Mouse (Mus musculus) colon, adult 2 months (tissue): Measurements from ENCODE around the gene Spata31d1a. TPM values are rescaled to one million over a fixed set of nuclear protein-coding genes. Genes with fewer than 3 reads are reported as not detected.

Source experiments
- polyA plus RNA-seq: library from polyadenylated mRNA; depleted of rRNA; stranded (reverse); fragments of >200 nt; gene quantifications from 2 replicates; pipeline ENCODE4 v1.2.3, GENCODE M21; 2012; rRNA removed

The Spata31d1a gene
- polyA plus RNA-seq, result not detected in 2 replicates

DNA sequence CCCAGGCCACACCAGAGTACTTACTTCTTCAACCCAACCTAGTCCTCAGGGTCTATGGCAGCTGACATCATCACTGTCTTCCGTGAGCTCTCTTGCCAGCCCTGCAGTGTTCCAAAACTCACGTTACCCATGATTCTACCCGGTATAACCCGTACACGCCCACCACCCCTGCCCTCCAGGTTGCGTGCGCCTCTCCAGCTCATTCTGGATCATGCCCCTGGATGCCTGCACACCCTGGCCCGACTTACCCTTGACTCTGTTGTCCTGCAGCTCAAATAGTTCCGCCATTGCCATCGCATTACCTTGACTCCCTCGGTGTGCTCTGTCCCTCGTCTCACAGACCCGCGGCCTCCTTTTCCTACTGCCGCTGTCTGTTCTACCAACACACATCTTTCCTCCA lies at the start of gene Spata31d1a:
Gene Spata31d1a (minus strand): TSS at position 101 of the 400 bp plus-strand sequence.

DNA sequence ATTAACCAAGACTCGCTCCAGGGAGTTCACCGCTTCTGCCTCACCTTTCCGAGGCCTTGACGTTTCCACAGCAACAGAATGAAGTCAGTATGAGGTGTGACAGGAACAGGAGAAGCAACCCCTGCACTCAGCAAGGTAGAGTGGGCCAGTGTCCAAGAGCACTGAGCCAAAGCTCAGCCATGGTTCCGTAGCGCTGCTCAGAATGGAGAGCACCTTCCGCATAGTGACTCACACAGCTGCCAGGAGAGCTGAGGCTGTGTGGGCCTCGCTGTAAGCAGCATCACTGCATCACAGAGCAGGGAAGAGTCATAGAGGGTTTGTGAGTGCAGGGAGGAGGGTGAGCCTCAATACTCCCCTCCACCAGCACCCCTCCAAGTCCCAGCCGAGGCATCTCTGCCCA lies 36.6 kb upstream of the Spata31d1a start, which contains the start of gene 1700014D04Rik:
Gene 1700014D04Rik (minus strand): TSS at position 42 of the 400 bp plus-strand sequence.

DNA sequence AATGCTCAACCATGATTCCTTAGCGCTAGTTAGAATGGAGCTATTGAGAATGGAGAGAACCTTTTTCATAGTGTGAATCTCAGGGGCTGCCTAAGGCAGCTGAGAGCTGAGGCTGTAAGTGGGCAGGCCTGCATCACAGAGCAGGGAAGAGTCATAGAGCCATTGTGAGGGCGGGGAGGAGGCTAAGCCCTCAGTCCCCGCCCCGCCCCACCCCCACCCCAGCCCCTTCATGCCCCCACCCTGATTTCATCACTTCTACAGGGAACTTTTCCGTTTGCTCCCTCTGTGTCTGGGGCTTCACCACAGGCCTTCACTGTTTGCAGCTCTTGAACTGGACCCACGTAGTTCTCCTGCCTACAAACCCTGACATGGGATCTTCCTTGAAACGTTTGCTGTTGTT lies 21.5 kb upstream of the Spata31d1a start, which contains the start of gene Spata31d1d:
Gene Spata31d1d (minus strand): TSS at position 101 of the 400 bp plus-strand sequence.

DNA sequence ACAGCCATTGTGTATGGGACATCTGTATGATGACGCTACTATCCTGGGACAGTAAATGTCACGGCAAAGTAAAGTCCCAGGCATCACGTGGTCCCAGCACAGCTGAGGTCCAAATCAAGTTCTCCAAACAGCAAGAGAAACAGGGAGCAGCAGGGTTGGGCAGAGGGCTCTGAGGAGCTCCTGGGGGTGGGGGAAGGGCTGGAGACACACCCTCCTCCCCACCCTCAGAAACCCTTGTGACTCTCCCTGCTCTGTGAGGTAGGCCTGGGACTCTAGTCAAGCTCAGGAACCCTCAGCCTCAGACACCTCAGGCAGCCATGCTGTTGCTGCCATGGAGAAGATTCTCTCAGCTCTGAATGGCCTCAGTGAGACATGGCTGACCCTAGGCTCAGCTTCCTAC lies 1.9 kb upstream of the Spata31d1a start, which contains the start of gene Spata31d1b:
Gene Spata31d1b (plus strand): TSS at position 301 of the 400 bp plus-strand sequence.

DNA sequence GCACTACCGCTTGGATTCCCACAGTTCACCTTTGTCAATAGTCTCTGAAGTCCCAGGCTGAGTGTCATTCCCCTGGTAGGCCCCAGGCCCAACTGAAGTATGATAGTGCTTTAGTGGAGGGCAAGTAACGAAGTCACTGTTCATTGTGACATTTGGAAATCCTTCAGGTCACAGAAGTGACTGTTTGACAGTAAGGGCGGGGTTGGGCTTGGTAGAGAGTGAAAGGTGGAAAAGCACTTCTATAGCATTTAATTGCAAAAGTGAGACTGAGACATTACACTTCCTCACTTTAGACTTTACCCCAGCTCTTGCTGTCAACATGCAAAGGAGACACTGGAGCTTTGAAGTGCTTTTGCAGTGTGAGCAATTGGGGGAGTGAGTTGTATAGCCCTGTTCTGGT lies 16.1 kb downstream of the Spata31d1a start, which contains the start of gene 4921517D22Rik:
Gene 4921517D22Rik (minus strand): TSS at position 101 of the 400 bp plus-strand sequence.

DNA sequence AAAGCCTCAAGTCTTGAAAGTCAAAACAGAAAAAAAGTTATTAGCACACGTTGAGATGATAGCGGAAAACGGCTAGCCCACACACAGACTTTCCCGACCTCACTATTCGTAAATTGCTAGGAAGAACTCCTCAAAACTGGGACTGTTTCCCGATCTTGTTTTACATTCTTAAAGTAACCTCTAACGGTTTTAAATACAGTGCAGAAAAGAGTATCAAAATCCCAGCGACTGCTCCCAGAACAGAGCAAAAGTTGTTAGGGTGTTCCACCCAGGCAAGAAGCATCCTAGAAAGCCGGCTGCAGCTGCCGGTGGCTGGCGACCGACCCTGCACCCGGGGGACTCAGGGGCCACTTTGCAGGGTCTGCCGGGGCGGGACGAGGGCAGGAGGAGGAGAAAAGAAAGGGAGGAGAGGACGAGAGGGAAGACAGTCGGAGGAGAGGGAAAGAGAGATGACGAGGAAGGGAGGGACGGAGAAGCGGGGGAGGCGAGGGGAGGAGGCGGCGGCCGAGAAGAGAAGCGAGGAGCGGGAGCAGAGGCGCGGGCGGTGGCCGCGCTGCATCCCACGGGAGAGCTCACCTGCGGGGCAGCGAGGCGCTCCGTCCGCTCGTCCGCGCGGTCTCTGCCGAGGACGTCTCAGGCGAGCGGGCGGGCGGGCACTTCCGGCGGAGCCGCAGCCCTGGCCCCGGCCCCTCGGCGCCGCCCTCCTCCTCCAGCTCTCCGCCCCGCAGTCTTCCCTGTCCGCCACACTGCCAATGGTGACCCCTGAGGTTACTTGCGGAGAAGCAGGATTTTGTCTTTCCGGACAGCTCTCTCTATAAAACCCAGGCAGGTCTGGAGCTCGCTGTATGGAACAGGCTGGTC lies 34.7 kb downstream of the Spata31d1a start, which contains the start of gene Golm1:
Gene Golm1 (minus strand): TSS at position 661 of the 861 bp plus-strand sequence.

Other genes with a start within 250 kb of the Spata31d1a start
- gene Agtpbp1, start 125.1 kb downstream of the Spata31d1a start, polyA plus RNA-seq, result 2.1 and 2.6 TPM in 2 replicates
- 28.1 and 32.8 TPM in 2 replicates for gene Naa35, start 125.1 kb downstream of the Spata31d1a start, polyA plus RNA-seq
- 129 and 147 TPM in 2 replicates for gene Golm1, start 34.5 kb downstream of the Spata31d1a start, polyA plus RNA-seq
- gene 4921517D22Rik, start 16.2 kb downstream of the Spata31d1a start, polyA plus RNA-seq, result not detected in 2 replicates
- gene Spata31d1b, start 2.0 kb upstream of the Spata31d1a start, polyA plus RNA-seq, result not detected in 2 replicates
- gene Spata31d1d, start 21.4 kb upstream of the Spata31d1a start, polyA plus RNA-seq, result not detected in 2 replicates
- not detected in 2 replicates for gene 1700014D04Rik, start 36.4 kb upstream of the Spata31d1a start, polyA plus RNA-seq
- gene Isca1, start 59.5 kb upstream of the Spata31d1a start, polyA plus RNA-seq, result 50.1 and 59.4 TPM in 2 replicates
- gene Gm49354, start 71.9 kb upstream of the Spata31d1a start, polyA plus RNA-seq, result not detected in 2 replicates
- 19.0 and 20.4 TPM in 2 replicates for gene Tut7, start 112.8 kb upstream of the Spata31d1a start, polyA plus RNA-seq